Mouse (Mus musculus): ENCODE data around the gene Med15. TPM values are rescaled to one million over a fixed set of nuclear protein-coding genes. Genes with fewer than 3 reads are reported as not detected.

The Med15 gene
- 133 and 153 TPM in 2 replicates for polyA plus RNA-seq (2012; rRNA removed)

GRCm38 (mm10) chr16:17732841-17733340 lies at the start of gene Med15:
TSS of gene Med15 (minus strand) at chr16:17732891.

GRCm38 (mm10) chr16:17759344-17759773 lies 26.7 kb upstream of the Med15 start, which contains the start of gene Klhl22:
TSS of gene Klhl22 (plus strand) at chr16:17759618.

GRCm38 (mm10) chr16:17646310-17647114 lies 86.2 kb downstream of the Med15 start, which contains the start of gene Ccdc74a:
TSS of gene Ccdc74a (plus strand) at chr16:17646470.

GRCm38 (mm10) chr16:17619198-17620105 lies 113.2 kb downstream of the Med15 start, which contains the start of gene Smpd4:
TSS of gene Smpd4 (plus strand) at chr16:17619354.

Other genes starting within 250 kb of the Med15 start
- 1.3 and 1.5 TPM in 2 replicates for gene Aifm3, start 243.3 kb downstream of the Med15 start, polyA plus RNA-seq (2012; rRNA removed)
- gene Lztr1, start 224.2 kb downstream of the Med15 start, polyA plus RNA-seq (2012; rRNA removed): 193 and 231 TPM in 2 replicates
- 75.2 and 88.5 TPM in 2 replicates for gene Thap7, start 201.8 kb downstream of the Med15 start, polyA plus RNA-seq (2012; rRNA removed)
- gene Lrrc74b, start 171.6 kb downstream of the Med15 start, polyA plus RNA-seq (2012; rRNA removed): 0.21 and 0.27 TPM in 2 replicates
- 2.2 and 3.0 TPM in 2 replicates for gene P2rx6, start 171.0 kb downstream of the Med15 start, polyA plus RNA-seq (2012; rRNA removed)
- 42.4 and 57.8 TPM in 2 replicates for gene Slc7a4, start 149.7 kb downstream of the Med15 start, polyA plus RNA-seq (2012; rRNA removed)
- 39.0 and 43.5 TPM in 2 replicates for gene Smpd4, start 113.5 kb downstream of the Med15 start, polyA plus RNA-seq (2012; rRNA removed)
- gene Ccdc74a, start 86.4 kb downstream of the Med15 start, polyA plus RNA-seq (2012; rRNA removed): 1.4 and 2.2 TPM in 2 replicates
- 63.7 and 64.9 TPM in 2 replicates for gene Klhl22, start 26.7 kb upstream of the Med15 start, polyA plus RNA-seq (2012; rRNA removed)
- 60.4 and 61.4 TPM in 2 replicates for gene Scarf2, start 64.4 kb upstream of the Med15 start, polyA plus RNA-seq (2012; rRNA removed)
- gene B830017H08Rik, start 100.2 kb upstream of the Med15 start, polyA plus RNA-seq (2012; rRNA removed): not detected in 2 replicates
- gene Car15, start 105.5 kb upstream of the Med15 start, polyA plus RNA-seq (2012; rRNA removed): 14.2 and 14.9 TPM in 2 replicates
- gene Gm20518, start 158.8 kb upstream of the Med15 start, polyA plus RNA-seq (2012; rRNA removed): 1.9 and 2.5 TPM in 2 replicates
- 0.02 and 0.10 TPM in 2 replicates for gene Tssk1, start 161.3 kb upstream of the Med15 start, polyA plus RNA-seq (2012; rRNA removed)
- gene Dgcr2, start 165.7 kb upstream of the Med15 start, polyA plus RNA-seq (2012; rRNA removed): 156 and 191 TPM in 2 replicates
- not detected in 2 replicates for gene Tssk2, start 165.7 kb upstream of the Med15 start, polyA plus RNA-seq (2012; rRNA removed)
- 17.4 and 18.7 TPM in 2 replicates for gene Ess2, start 178.5 kb upstream of the Med15 start, polyA plus RNA-seq (2012; rRNA removed)
- gene Gsc2, start 182.2 kb upstream of the Med15 start, polyA plus RNA-seq (2012; rRNA removed): not detected in 2 replicates
- gene Slc25a1, start 195.3 kb upstream of the Med15 start, polyA plus RNA-seq (2012; rRNA removed): 164 and 192 TPM in 2 replicates
- not detected in 2 replicates for gene Vpreb2, start 247.5 kb upstream of the Med15 start, polyA plus RNA-seq (2012; rRNA removed)